Comparison of ENCODE assay signal across 11 mouse cellular contexts in the genomic region with DNA sequence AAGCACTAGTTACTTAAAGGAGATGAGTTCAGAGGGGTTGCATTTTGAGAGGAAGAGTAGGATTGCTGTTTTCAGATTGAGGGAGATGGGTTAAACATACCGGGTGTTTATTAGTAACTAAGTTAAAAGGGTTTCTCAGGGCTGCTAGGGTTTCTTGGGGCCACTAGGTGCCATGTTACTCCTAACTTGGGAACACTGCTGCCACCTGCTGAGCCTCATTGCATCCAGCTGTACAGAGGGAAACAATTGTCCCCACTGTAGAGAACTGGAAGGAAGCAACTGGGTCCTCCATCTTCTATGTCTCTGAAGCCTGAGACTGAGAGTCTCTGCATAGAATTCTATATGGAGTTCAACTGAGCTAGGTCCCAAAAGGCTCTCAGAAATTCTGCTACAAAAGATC.
DNase-seq lines count a peak whose midpoint lies in the region; ATAC-seq and TF ChIP-seq lines count a peak whose summit lies in the region.
"Had no signal": no experiment of that assay in that cellular context is flagged by ENCODE, and none has a peak within 500 bp of the region (broad histone marks: within the 10 kb centered on the region; RNA-seq: fewer than 3 reads in every experiment).

No protein-coding gene starts in this region.

- no peak overlapping the region for H3K9ac ChIP-seq in liver, embryonic 12.5 days
- H3K9ac ChIP-seq: liver, embryonic 13.5 days; neural tube, embryonic 12.5 days; stomach, embryonic 15.5 days had no signal

- TF ChIP-seq CTCF in lung, adult 2 months (IDR thresholded peaks at IDR 0.05; ENCODE audit: insufficient read depth, low read length) = 0 out of 2 replicates have a peak, but pooled peaks have one; percentile 11

- no peaks in the 10 kb centered on the region for H3K9me3 ChIP-seq in liver, embryonic 12.5 days (replicated peaks)
- H3K9me3 ChIP-seq: liver, embryonic 13.5 days; neural tube, embryonic 12.5 days; stomach, embryonic 15.5 days had no signal

- H3K4me1 ChIP-seq in liver, embryonic 12.5 days = no peaks in the 10 kb centered on the region
- no peaks in the 10 kb centered on the region for H3K4me1 ChIP-seq in lung, adult 2 months (ENCODE audit: control insufficient read depth, insufficient read depth, low read length)
- H3K4me1 ChIP-seq: liver, embryonic 13.5 days; neural tube, embryonic 12.5 days; stomach, embryonic 15.5 days had no signal

- no peak overlapping the region for H3K4me2 ChIP-seq in liver, embryonic 12.5 days
- H3K4me2 ChIP-seq: liver, embryonic 13.5 days; neural tube, embryonic 12.5 days; stomach, embryonic 15.5 days had no signal

- H3K27me3 ChIP-seq in liver, embryonic 12.5 days (replicated peaks) = no peaks in the 10 kb centered on the region
- H3K27me3 ChIP-seq: liver, embryonic 13.5 days; neural tube, embryonic 12.5 days; stomach, embryonic 15.5 days had no signal

- H3K27ac ChIP-seq in liver, embryonic 12.5 days = no peak overlapping the region
- H3K27ac ChIP-seq: liver, embryonic 13.5 days; neural tube, embryonic 12.5 days; stomach, embryonic 15.5 days had no signal

- no peak for TF ChIP-seq POLR2A in lung, adult 2 months (IDR thresholded peaks at IDR 0.05; ENCODE audit: borderline replicate concordance, extremely low read depth, low read depth, low read length)

- 55% methylated on average over 1 of the region's 1 CpGs for WGBS in liver, embryonic 12.5 days (ENCODE audit: insufficient replicate concordance)
- WGBS in lung, adult 2 months = 75% methylated on average over 1 of the region's 1 CpGs

- no peaks in the 10 kb centered on the region for H3K36me3 ChIP-seq in liver, embryonic 12.5 days
- H3K36me3 ChIP-seq: liver, embryonic 13.5 days; neural tube, embryonic 12.5 days; stomach, embryonic 15.5 days had no signal

- ATAC-seq in liver, embryonic 12.5 days = no peak
- ATAC-seq in inflammation-experienced regulatory T-cells, adult 6 months = no peak

- DNase-seq in liver (peak; percentile 7), NIH3T3 (ENCODE audit: low read depth) (peak; percentile 44)
- DNase-seq in adrenal gland, postnatal 36 days = peak; percentile 26 to 59
- DNase-seq in lung, adult 2 months = no peak
- DNase-seq in layer of hippocampus, adult 11-12 months (ENCODE audit: low spot score) = no peak
- DNase-seq in layer of hippocampus, adult 8-10 months (ENCODE audit: low spot score in 2 of 2) = no peak
- DNase-seq: liver, embryonic 13.5 days had no signal

- H3K4me3 ChIP-seq in liver, embryonic 12.5 days = no peak overlapping the region
- H3K4me3 ChIP-seq in lung, adult 2 months (replicated peaks; ENCODE audit: extremely low read depth, low read depth, low read length) = no peak overlapping the region
- H3K4me3 ChIP-seq: liver, embryonic 13.5 days; neural tube, embryonic 12.5 days; stomach, embryonic 15.5 days had no signal

Comparison
In these comparisons a context has a peak if more than half of its experiments do, and no peak if none do; other contexts are left out.
1. DNase-seq: peak in liver (single experiment), NIH3T3 (single experiment) and adrenal gland, postnatal 36 days (2 of 2); none in lung, adult 2 months (single experiment), layer of hippocampus, adult 11-12 months (single experiment) and layer of hippocampus, adult 8-10 months (0 of 2).